Mouse (Mus musculus) testis, adult 2 months (tissue): ENCODE measurements around the gene Rffl.

ENCODE experiments used
- CTCF ChIP-seq: fragments of 200-500 bp; IDR thresholded peaks from 2 replicates; pipeline ENCODE4 v1.5.1; 2012; ENCODE audit warnings: low read depth, mild to moderate bottlenecking, inconsistent platforms, low read length, moderate library complexity; ENCODE audit not compliant: control insufficient read depth, insufficient read depth, insufficient replicate concordance
- POLR2A ChIP-seq: fragments of 200-500 bp; IDR thresholded peaks from 2 replicates; pipeline ENCODE4 v1.6.1; 2012; ENCODE audit warnings: low read depth, mild to moderate bottlenecking, inconsistent platforms, low read length, moderate library complexity; ENCODE audit not compliant: control insufficient read depth

DNA sequence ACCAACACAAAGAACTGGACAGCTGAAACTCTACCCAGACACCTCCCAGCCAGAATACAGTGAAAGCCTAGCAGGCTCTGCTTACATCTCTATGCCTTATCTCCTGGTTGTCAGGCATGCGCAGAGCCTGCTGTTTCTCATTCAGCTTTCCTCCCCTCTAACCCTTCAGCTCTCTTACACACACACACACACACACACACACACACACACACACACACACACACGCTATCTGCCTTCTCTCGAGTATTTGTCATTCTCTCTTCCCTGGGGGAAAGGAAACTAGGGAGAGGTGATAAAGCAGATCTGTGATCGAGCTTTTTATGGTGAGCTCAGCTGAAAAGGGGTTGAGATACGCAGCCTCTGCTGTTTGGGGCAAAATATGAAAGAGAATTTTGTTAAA is 3.9 kb upstream of the Rffl start:
- no peak for TF ChIP-seq CTCF
- no peak for TF ChIP-seq POLR2A
